Mouse (Mus musculus): ENCODE results near the gene Rnf220.

Rnf220 gene

DNA sequence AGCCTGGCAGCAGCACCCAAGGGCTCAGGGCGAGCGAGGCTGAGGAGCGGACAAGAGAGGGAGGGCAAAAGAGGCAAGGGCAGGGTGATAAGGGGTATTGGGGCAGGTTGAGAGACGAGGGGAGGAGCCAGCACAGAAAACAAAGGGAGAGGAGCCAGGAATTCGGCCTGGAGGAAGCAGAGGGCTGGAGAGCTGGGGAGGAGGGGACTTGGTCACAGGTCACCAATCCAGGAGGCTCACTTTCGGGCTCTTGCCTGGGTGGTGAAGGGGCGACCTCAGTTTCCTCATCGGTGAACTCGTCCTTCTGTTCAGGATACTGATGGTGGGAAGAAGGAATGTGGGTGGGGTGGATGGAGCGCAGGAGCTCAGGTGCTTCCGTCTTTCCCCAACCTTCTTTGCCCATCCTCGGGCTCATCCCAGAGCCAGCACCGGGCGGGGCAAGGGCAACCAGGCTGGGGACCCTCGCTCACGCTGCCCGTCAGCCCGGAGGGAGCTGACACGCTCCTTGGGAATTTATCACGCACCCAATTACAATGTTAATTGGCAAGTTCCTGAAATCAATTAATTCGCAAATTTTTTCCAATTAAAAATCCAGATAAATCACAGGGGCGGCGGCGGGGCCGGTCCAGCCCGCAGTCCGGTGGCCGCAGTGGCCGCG lies 193.1 kb downstream of the Rnf220 start:
- no peak for DNase-seq (ENCODE audit: low read depth, low spot score)

DNA sequence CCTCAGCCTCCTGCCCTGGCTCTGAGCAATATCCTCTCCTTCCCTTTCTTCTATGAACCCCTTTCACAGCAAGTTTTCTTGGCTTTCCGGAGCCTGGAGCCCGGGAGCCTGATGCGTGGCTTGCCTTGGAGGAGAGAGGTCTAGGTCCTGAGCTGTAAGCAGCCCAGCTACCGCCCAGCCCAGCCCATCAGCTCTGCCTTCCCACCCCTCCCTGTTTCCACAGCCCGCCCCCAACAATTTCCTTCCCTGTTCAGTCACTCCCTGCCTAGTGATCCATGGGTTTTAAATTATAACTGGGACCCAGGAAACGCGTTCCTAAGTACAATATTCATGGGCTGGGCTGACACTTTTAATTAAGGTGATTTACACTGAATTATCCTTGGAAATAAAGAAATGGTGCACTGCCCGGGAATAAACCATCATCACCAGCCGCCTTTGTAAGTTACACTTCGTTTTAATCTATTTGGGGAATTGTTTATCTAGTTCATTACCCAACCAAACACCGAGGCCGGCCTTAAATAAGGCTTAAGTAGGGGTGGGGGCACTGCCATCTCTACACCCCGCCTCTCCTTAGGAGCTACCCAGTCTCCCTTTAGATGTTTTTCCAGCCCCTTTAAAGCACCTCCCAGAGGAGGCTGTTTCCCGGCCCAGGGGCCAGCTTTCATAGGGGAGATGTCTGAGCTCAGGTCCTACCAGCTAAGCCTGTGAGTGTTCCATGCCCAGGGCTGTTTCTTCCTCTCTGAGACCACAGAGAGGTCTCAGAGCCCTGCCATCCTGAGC lies 194.6 kb downstream of the Rnf220 start:
- DNase-seq (ENCODE audit: low read depth, low spot score), result no peak

DNA sequence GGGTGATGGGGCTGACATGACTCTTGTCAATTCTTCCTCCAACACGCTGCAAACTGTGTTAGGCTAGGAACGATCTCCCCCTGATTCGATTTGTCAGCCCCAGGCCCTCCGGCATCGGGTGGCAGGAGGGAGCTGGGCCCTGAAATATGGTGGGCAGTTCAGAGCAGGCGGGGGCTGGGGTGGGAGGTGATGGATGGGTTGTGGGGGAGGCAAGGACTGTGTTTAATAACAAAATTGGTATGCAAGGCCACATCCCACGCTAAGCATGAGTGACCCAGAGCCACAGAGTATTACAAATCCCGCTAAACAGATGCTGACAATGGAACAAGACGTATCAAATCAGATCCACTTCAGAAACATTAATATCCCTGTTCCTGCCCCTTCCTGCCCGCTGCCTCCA lies 196.9 kb downstream of the Rnf220 start:
- DNase-seq (ENCODE audit: low read depth, low spot score), result no peak

DNA sequence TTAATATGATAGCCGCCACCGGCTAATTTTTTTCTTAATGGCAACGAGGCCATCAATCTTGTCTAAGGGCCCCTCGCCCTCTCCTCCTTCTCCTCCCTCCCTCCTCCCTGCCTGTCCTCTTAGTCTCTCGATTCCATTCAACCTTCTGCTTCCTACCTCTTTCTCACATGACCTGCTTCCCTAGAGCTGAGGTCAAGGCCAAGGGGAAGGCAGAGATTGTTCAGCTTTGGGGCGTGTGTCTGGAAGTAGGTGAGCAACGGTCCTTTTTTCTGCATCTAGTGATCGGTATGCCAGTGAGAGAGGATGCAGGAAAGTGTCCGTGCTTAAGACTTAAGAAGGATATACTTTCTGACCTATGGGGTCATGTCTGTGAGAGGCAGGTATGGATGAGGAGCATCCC lies 199.0 kb downstream of the Rnf220 start:
- DNase-seq (ENCODE audit: low read depth, low spot score), result no peak

DNA sequence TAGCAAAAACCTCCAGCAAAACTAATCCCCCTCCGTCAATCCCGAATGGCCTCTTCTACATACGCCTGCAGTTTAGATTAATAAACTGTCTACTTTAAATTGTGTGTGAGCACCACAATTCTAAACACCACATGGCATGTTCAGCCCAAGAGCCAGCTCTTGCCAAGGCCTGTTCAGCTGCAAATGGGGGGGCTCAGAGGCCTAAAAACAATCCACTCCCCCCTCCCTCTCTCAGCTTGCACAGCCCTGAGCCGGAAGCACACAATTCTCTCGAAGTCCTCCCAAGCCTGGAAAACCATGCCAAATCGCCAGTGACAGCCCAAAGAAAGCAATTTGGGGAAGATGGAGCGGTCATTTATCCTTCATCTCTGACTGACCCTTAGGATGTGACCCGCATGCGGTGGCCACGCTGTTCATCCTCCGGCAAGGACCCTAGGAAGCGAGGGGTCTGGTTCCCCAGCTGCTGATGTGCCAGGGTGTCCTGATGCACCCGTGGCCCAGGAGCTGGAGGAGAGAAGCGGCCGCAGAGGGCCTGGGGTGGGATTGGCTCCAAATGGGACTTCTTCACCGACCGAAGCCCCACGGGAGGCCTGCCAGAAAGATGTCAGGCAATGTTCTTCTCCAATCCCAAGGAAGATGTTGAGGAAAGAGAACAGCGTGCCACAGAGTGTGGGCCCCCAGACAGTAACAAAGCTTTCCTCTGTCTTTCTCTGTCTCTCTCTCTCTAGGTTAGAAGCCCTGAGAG lies 199.8 kb downstream of the Rnf220 start:
- DNase-seq (ENCODE audit: low read depth, low spot score), result no peak

DNA sequence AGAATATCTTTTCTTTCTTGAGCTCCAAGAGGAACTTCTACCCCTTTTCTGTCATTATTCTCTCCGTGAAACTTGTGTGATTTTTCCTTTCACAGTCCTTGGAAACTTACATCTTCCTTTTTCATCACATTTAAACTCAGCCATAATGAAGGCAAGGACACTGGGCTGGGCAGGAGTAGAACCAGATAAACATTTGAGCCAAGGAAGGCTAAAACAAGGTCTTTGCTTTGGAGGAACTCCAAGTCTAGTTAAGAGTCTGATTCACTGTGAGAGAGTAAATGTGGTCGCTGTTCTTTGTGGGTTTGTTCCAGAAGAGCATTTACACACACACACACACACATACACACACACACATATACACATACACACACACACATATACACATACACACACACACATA lies 205.2 kb downstream of the Rnf220 start:
- DNase-seq (ENCODE audit: low read depth, low spot score), result no peak

DNA sequence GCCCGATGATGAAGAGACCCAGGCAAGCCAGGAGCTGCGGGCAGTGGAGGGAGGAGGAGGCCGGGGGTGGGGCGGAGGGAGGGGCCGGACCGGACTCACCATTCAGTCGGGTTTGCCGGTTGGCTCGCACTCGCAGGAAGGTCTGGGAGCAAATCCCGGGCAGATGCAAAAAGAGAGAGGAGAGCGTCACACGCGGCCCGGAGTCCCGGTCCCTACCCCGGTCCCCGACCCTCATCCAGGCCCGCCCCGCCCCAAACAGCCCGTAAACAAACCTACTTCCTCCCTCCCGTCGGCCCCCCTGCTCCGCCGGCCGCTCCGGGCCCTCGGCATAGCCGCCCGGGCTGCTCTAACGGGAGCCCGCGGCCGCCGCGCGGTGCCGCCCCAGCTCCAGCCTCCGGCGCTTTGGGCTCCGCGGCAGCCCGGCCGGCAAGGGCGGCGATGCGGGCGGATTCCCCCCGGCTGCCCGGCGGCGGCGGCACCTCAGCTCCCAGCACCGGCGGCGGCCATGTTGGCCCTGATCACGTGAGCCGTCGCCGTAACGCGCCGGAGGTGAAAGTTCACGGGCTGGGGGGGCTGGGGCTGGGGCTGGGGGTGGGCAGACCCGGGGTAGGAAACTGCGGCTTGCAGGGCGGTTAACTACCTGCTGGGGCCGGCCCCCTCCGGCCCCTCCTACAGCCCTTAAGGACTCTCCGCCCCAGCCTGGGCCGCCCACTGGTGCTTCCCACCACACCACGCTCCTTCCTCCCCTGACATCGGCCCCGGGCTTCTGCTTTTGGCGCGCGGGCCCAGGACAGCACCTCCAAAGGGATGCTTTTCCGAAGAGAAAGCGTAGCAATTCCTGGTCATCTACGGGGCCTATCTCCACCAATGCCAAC lies 207.7 kb downstream of the Rnf220 start:
- peak; percentile 87 for DNase-seq (ENCODE audit: low read depth, low spot score)

DNA sequence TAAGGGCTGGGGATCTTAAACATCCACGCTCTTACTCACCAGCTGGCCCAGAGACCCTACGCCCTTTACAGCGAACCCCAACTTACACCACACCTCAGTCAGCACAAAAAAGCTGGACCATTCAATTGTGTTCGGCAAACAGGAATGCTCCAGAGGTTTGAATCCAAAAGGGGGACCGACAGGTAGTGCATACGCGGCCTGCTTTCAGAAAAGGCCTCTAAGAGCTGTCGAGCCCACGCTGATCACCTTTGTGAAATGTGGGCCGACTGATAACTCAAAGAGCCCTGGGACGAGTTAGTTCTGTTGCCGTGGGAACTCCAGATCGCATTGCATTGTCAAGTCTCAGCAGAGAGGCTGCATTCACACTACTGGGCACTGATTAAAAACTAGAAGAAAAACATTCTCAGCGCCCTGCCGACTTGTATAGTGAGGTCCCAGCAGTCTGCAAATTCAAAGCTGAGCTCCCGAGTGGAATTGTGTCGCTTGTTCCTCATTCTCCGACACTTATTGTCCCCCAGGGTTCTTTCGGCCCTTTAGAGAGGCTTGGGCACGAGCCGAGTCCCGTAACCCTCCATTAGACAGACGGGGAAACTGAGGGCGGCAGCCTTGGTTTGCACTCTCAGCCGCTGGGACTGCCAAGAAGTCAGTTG lies 208.4 kb downstream of the Rnf220 start:
- no peak for DNase-seq (ENCODE audit: low read depth, low spot score)

DNA sequence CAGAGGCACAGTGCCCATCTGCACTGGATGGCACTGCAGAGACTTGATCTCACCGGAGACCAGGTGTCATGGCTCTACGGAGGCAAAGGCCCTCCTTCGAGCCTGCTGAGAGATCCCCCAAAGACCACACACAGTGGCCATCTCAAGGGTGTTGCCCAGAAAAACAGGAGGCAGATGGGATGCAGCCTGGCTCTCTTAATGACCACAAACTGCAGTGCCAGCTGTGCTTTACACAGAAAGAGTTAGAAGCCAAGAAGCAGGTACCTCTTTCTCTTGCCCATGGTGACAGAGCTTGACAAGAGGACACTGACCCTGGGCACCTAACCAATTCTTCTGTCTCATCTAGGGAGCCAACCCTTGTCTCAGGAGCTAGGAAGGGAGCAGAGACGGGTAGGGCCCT lies 212.5 kb downstream of the Rnf220 start:
- DNase-seq (ENCODE audit: low read depth, low spot score), result no peak

DNA sequence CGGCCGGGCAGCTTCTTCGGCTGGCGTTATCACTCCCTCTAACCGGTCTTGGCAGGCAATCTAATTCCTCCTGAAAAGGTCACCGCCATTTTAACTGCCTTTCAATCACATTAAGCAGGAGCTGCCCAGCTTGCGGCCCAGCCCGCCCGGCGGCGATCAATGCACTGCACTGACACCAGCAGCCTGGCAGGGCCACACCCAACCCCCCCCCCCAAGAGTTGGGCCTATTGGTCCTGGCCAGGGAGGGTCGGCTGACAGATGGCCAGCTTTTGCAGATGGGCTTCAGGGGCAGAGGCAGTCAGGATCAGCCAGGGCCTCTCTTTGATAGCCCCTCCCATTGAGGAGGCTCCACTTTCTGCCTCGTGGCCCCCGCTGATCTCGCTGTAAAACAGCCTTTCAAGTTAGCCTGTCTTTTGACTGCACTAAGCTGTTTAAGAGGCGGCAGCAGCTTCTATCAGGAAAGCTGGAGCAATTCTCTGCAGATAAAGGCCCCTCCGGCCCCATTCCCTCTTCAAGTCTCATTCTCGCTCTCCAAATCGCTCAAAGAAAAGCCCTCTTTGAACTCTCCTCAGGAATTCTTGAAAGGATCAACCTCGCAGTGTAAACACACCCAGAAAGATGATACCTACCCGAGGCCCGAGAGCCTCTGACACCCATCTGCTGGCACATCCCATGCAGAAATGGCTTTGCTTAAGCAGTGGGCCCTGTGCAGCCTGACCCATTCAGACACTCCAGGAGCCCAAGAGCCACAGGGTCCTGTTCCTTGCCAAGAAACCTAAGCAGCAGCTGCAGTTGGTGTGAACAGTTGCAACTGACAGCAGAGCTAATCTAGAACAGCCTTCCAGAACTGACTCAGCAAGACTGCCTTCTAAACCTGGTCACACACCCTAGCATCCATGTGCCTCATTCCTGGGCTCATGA lies 213.3 kb downstream of the Rnf220 start:
- no peak for DNase-seq (ENCODE audit: low read depth, low spot score)

DNA sequence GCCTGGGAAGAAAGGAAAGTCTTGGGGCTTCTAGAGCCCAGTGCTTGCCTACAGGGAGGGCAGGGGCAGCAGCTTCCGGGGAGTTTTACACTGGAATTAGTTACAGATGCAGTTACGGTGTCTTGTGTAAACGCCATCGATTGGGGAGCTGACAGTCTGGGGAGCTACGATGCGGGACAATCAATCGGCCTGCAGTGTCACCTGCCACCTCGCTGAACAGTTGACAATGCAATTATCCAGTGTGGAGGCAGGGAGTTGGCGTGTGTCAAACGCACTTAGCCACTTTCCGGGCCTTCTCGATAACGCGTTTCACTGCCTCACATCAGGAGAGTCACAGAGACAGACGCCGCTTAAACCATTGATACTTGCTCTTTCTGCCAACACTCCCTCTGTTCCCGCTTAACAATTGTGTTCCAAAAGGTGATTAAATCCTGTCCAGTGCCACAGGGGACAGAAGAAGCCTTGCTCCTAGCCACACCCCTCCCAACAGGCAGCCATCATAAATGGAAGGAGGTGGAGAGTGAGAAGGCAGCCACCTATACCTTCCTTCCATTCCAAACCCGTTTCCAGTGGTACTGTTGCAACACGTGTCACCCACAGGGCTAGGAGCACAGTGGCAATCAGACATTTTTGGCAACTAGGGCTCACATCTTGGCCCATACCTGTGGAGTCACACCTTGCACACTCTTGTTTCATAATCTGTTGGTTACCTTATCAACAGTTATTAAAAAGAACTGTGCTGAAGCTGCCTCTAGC lies 215.6 kb downstream of the Rnf220 start:
- no peak for DNase-seq (ENCODE audit: low read depth, low spot score)

DNA sequence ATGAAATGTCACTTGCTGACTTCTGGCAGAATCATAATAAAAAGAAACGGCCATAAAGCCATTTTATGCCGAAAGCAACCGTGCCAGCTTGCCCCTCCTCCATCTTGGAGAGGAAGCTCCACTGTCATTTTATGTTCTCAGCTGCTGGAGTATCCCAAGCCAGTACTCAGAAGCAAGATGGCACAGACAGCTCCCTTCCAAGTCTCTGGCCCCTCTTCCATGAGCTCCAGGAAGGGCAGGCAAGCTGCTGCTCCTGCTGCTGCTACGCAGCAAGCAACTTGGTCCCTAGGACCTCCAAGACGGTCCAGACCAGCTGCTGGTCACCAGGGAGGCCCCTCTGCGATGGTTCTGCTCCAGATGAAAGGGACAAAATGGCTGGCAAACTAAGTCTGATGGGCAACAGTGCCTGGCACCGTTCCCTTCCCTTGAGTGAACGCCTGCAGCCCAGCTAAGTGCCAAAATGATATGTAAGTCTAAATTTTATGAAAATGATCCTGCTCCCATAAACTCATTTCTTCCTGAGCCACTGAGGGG lies 216.4 kb downstream of the Rnf220 start:
- no peak for DNase-seq (ENCODE audit: low read depth, low spot score)

DNA sequence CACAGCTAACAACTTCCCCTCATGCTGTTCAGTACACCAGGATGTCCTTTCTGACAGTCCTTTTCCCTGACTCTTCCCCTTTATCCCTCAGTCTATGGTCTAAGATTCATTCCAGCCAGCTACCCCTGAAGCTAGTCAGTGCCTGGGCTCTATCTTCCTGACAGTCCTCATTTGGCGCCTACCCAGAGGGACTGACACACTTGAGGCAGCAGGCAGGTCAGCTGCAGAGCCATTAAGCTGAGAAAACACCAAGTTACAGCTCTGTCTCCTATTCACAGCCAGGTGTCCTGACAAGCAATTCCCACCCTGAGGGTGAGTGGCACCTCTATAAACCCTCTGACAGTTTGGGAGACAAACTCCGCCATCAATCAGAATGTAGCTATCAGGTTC lies 217.6 kb downstream of the Rnf220 start:
- DNase-seq (ENCODE audit: low read depth, low spot score), result no peak

DNA sequence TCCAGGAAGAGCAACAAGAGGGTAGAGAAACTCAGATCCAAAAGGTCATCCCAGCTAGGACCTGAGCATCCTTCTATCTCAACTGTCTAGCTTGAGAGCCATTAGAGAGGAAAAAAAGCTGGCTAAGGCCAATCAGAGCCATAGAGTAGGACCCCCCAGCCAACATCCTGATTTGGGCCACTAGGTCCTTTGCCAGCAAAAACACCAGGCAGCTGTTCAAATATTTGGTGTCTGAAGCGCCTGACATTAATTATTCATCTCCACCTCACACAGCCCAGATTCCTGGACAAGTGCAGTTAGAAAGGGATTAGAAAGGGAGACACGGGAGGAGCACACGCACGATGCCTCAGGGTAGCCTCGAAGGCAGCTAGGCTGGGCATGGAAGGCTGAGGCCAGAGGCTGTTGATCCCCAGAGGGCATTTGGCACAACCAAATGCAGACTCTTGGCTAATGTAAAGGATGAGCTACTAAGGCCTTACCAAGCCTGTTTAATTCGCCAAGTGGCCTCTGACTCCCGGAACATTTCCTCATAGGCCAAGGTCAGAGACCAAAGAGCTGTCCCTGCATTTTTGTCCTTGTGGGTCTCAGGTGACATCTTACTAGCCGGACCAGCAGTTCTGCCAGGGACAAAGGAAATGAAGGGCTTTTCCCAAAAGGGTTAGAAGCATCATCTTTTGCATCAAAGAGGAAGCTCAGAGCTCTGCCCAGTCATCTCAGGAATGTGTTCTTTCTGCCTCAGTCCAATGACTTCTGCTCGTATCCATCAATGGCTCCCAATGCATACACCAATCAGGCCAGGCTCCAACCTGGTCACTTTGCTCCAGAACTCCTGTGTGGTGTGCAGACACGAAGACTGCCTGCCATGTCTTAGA lies 218.2 kb downstream of the Rnf220 start:
- no peak for DNase-seq (ENCODE audit: low read depth, low spot score)

DNA sequence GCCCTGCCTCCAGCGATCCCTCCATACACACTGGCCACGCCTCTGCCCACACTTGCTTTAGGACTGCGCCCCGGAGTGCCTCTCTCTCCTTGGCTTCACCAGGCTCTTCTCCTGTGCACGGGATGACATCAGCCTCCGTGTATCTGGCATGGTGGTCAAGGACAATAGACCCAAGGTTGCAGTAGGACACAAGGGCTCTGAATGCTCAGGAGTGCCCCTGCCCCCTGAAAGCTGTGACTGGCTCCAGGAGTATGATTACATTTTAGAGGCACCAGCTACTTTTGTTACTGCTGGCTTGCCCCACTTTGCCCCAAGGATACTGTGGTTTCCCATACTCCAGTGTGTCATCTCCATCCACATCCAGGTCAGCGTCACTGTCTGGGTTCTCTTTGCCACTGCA lies 219.2 kb downstream of the Rnf220 start:
- DNase-seq (ENCODE audit: low read depth, low spot score), result no peak

DNA sequence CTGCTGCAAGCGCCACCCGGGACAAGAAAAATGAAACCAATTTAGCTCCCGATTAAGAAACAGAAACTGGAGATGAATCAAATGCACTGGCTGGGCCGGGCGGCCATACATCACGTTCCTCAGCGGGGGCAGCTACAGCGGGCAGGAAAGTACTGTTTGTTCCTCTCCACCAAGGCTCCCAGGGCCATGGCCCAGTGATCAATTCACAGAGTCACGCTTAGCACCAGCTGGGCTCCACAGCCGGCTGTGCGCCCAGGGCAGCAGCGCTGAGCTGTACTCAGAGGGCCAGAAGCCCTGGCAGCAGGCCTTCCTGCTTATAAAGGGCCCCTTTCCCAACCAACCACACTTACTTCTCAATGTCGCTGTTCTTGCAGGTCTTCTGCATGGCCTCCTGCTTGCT lies 219.8 kb downstream of the Rnf220 start:
- DNase-seq (ENCODE audit: low read depth, low spot score), result no peak

DNA sequence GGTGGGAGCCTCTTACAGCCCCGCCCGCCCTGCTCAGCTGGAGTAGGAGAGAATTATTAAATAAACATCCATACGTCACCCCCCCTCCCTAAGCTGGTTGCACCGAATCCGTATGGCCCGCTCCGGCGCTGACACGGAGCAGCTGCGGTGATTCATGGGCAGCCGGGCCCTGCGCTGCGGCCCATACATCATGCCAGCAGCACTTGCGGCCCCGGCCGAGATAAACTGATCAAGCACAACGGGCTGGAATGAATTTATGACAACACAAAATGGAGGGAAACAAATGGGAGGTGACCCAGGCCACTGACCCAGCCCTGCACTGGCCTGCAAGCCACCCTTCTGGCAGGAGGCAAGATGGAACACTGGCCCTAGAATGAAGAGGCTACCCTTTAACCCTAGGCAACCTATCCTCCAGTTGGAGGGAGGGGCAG lies 220.6 kb downstream of the Rnf220 start:
- DNase-seq (ENCODE audit: low read depth, low spot score), result no peak

DNA sequence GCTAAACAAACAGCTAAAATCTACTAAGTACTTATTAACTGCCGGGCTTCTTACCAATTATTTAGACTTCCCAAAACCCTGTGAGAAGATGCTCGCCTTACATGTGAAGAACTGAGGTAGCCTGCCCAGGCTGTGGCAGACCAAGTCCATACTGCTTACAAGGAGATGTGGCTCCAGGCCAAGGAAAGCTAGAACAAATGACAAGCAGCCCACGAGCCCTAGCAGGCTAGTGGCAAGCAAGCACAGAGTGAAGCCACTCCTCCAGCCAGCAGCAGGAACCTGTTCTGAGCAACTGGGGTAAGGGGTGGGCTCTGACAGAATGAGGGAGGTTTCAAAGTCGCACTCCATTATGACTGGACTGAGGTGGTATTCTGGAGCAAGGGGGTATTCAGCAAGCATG lies 222.1 kb downstream of the Rnf220 start:
- DNase-seq (ENCODE audit: low read depth, low spot score), result no peak
